In the genomic region with DNA sequence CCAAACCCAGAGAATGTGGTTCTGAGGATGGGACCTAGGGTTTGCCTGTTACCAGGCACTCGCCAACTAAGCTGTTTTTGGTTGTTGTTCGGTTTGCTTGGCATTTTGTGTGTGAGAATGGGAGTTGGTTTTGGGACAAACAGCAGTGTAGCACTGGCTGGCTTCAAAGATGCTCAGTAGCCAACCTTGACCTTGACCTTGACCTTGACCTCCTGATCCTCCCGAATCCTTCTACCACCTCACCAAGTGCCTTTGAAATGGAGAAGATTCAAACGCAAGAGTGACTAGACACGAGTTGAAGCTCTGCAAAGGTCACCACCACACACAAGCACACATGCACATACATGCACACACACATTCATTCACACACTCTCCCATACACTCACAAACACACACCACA, we compare ENCODE assay signal across 12 mouse cellular contexts.
"Had no signal": no experiment of that assay in that cellular context is flagged by ENCODE, and none has a peak within 500 bp of the region (broad histone marks: within the 10 kb centered on the region; RNA-seq: fewer than 3 reads in every experiment).

No protein-coding gene starts in this region.

- H3K9ac ChIP-seq: lung, embryonic 15.5 days; midbrain, embryonic 13.5 days; midbrain, embryonic 15.5 days; neural tube, embryonic 13.5 days; neural tube, embryonic 15.5 days; stomach, embryonic 15.5 days had no signal

- ATAC-seq: lung, postnatal 0 days; midbrain, embryonic 13.5 days; midbrain, embryonic 15.5 days had no signal

- H3K4me2 ChIP-seq: lung, embryonic 15.5 days; midbrain, embryonic 11.5 days; midbrain, embryonic 13.5 days; midbrain, embryonic 15.5 days; neural tube, embryonic 13.5 days; neural tube, embryonic 15.5 days; stomach, embryonic 15.5 days had no signal

- H3K4me3 ChIP-seq: lung, embryonic 15.5 days; megakaryocyte, embryonic 14.5 days; midbrain, embryonic 13.5 days; midbrain, embryonic 15.5 days; neural tube, embryonic 13.5 days; neural tube, embryonic 15.5 days; stomach, embryonic 15.5 days had no signal

- H3K27me3 ChIP-seq: lung, embryonic 15.5 days; midbrain, embryonic 13.5 days; midbrain, embryonic 15.5 days; neural tube, embryonic 13.5 days; neural tube, embryonic 15.5 days; stomach, embryonic 15.5 days had no signal

- H3K4me1 ChIP-seq: lung, embryonic 15.5 days; midbrain, embryonic 13.5 days; neural tube, embryonic 13.5 days; stomach, embryonic 15.5 days had no signal

- H3K27ac ChIP-seq: lung, embryonic 15.5 days; macrophage; midbrain, embryonic 13.5 days; midbrain, embryonic 15.5 days; neural tube, embryonic 13.5 days; neural tube, embryonic 15.5 days; stomach, embryonic 15.5 days; stomach, postnatal 0 days had no signal

- H3K36me3 ChIP-seq: midbrain, embryonic 15.5 days; neural tube, embryonic 15.5 days had no signal

- DNase-seq: lung, adult 2 months had no signal

- H3K9me3 ChIP-seq: lung, embryonic 15.5 days; megakaryocyte, embryonic 14.5 days; midbrain, embryonic 13.5 days; midbrain, embryonic 15.5 days; neural tube, embryonic 13.5 days; neural tube, embryonic 15.5 days; stomach, embryonic 15.5 days had no signal
